Mouse (Mus musculus): ENCODE measurements around the gene Sobp.

Gene Sobp

GRCm38 (mm10) chr10:43159333-43159732 lies 15.0 kb downstream of the Sobp start:
- WGBS: 52% methylated on average over 5 of the region's 5 CpGs

GRCm38 (mm10) chr10:43158917-43159316 lies 15.4 kb downstream of the Sobp start:
- 55% methylated on average over 5 of the region's 5 CpGs for WGBS

GRCm38 (mm10) chr10:43155046-43155560 lies 19.2 kb downstream of the Sobp start:
- 33% methylated on average over 12 of the region's 12 CpGs for WGBS

GRCm38 (mm10) chr10:43152643-43153042 lies 21.7 kb downstream of the Sobp start:
- 90% methylated on average over 8 of the region's 8 CpGs for WGBS

GRCm38 (mm10) chr10:43148456-43148855 lies 25.9 kb downstream of the Sobp start:
- 64% methylated on average over 11 of the region's 11 CpGs for WGBS

GRCm38 (mm10) chr10:43143173-43143572 lies 31.2 kb downstream of the Sobp start:
- 92% methylated on average over 9 of the region's 9 CpGs for WGBS

- 63% methylated on average over 11 of the region's 11 CpGs for WGBS
Observed at GRCm38 (mm10) chr10:43134027-43134426, 40.3 kb downstream of the Sobp start.

GRCm38 (mm10) chr10:43128750-43129149 lies 45.6 kb downstream of the Sobp start:
- WGBS: 46% methylated on average over 3 of the region's 3 CpGs

GRCm38 (mm10) chr10:43124561-43124960 lies 49.8 kb downstream of the Sobp start:
- 52% methylated on average over 7 of the region's 7 CpGs for WGBS

- 59% methylated on average over 4 of the region's 4 CpGs for WGBS
Observed at GRCm38 (mm10) chr10:43124156-43124555, 50.2 kb downstream of the Sobp start.

- 81% methylated on average over 6 of the region's 6 CpGs for whole genome bisulfite sequencing
Observed at GRCm38 (mm10) chr10:43123422-43123821, 50.9 kb downstream of the Sobp start.

- WGBS: 61% methylated on average over 8 of the region's 8 CpGs
Observed at GRCm38 (mm10) chr10:43120688-43121450, 53.5 kb downstream of the Sobp start.

- WGBS: 70% methylated on average over 3 of the region's 3 CpGs
Observed at GRCm38 (mm10) chr10:43116083-43116927, 58.0 kb downstream of the Sobp start.

- WGBS: 75% methylated on average over 7 of the region's 7 CpGs
Observed at GRCm38 (mm10) chr10:43112296-43112695, 62.0 kb downstream of the Sobp start.

GRCm38 (mm10) chr10:43106616-43107015 lies 67.7 kb downstream of the Sobp start:
- 36% methylated on average over 8 of the region's 8 CpGs for WGBS

- 51% methylated on average over 7 of the region's 7 CpGs for WGBS
Observed at GRCm38 (mm10) chr10:43106196-43106595, 68.1 kb downstream of the Sobp start.

- 77% methylated on average over 5 of the region's 5 CpGs for WGBS
Observed at GRCm38 (mm10) chr10:43100513-43100912, 73.8 kb downstream of the Sobp start.

GRCm38 (mm10) chr10:43099229-43099628 lies 75.1 kb downstream of the Sobp start:
- WGBS: 38% methylated on average over 6 of the region's 6 CpGs

- 83% methylated on average over 8 of the region's 8 CpGs for whole genome bisulfite sequencing
Observed at GRCm38 (mm10) chr10:43097755-43098154, 76.6 kb downstream of the Sobp start.

GRCm38 (mm10) chr10:43096614-43097013 lies 77.7 kb downstream of the Sobp start:
- 59% methylated on average over 4 of the region's 4 CpGs for WGBS

GRCm38 (mm10) chr10:43094537-43094936 lies 79.8 kb downstream of the Sobp start:
- WGBS: 70% methylated on average over 5 of the region's 5 CpGs

GRCm38 (mm10) chr10:43093440-43093839 lies 80.9 kb downstream of the Sobp start:
- 57% methylated on average over 10 of the region's 10 CpGs for WGBS

- WGBS: 60% methylated on average over 3 of the region's 3 CpGs
Observed at GRCm38 (mm10) chr10:43090040-43090439, 84.3 kb downstream of the Sobp start.
